Mouse (Mus musculus): Measurements from ENCODE around the gene Ppib.
A peak's percentile ranks its signal among the peaks of the same experiment; 100 is the strongest.

DNA sequence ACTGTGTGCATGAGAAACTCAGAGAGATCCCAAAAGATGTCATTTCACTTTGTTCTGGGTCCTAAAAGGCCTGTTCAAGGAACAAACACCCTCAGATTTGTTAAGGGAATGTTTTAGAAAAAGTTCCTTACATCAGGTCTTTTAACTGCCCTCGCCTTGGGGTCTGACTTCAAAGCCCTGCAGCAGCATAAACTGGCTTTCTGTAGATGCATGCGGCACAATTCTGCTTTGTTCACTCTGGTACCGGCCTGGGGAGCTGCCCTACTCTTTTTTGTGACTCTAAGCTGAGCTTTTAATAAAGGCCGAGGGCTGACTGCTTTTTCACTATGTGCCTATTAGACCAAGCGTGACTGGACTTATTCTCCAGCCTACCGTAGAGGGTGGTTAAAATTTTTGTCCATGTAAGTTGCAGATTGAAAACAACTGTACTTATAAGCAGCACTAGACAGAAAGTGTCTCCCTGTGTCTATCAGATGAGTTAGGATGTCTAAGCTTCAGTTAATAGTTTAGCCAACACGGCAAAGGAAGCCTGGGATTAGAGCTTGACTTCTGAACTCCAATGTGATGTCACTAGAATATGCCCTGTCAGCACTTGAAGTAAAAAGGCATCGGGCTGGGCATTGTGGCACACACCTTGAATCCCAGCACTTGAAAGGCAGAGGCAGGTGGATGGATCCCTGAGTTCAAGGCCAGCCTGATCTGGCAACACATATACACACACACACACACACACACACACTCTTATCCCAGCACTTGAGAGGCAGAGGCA, 50.8 kb downstream of the Ppib start:
- TF ChIP-seq MAFK (IDR thresholded peaks at IDR 0.05; ENCODE audit: insufficient read depth, low read depth, low read length) (0 out of 2 replicates have a peak, but pooled peaks have one; percentile 22), ZC3H11A (IDR thresholded peaks at IDR 0.05; ENCODE audit: borderline replicate concordance, low read depth, low read length) (no peak)

Measured in ES-E14 (cell line).